Mouse (Mus musculus) megakaryocyte, embryonic 14.5 days (primary cell): ENCODE data around the gene Fmo5.

Source experiments
- FLI1 ChIP-seq: IDR thresholded peaks from 2 replicates; pipeline ENCODE4 v1.6.1; 2012; ENCODE audit warnings: low read length, inconsistent platforms, mixed read lengths
- GATA1 ChIP-seq: IDR thresholded peaks from 3 replicates; pipeline ENCODE4 v1.6.1; 2012; ENCODE audit warnings: mixed read lengths, low read length, inconsistent platforms, borderline replicate concordance

DNA sequence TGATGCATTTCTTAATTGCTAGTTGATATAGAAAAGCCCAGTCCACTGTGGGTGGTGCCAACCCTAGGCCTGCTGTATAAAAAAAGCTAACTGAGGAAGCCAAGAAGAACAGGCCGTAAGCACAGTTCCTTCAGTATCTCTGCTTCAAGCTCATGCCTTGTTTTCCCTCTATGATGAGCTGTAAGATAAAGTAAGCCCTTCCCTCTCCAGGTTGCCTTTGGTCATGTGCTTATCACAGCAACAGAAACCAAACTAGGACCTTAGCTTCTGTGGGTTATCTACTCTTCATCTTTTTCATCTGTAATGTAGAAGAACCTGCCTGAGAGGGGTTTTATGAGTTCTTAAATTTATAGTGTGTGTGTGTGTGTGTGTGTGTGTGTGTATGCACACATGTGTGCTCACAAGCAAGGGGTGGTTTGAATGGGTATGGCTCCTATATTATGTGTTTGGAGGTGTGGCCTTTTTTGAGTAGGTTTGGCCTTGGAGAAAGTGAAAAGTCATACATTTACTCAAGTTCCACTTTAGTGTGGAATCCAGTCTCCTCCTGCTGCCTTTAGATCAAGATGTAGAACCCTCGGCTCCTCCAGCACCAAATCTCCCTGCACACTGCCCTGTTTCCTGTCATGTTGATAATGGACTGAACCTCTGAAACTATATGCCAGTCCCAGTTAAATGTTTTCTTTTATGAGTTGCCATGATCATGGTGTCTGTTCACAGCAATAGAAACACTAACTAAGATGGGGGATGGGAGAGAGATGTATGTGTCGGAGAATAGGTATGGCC is 28.4 kb upstream of the Fmo5 start:
- TF ChIP-seq GATA1, result no peak
- no peak for TF ChIP-seq FLI1
